Mouse (Mus musculus): ENCODE measurements around the gene Pak3. TPM values are rescaled to one million over a fixed set of nuclear protein-coding genes. Genes with fewer than 3 reads are reported as not detected.

Pak3 gene
- polyA plus RNA-seq, 1 experiment from 2014 or later, result 10.1 TPM

- ATAC-seq (no peak), DNase-seq (ENCODE audit: low read depth, low spot score) (no peak)
- CTCF ChIA-PET, result interaction anchor here (1.3 kb wide), 1 partner anchor 21 kb away, joined by 3 read pairs; no protein-coding TSS in a partner anchor
- in situ Hi-C loops (cut with MboI; ENCODE audit: low pct_unique_long_range_greater_than_20kb), result loop anchor here (25.0 kb wide), 1 partner anchor 729 kb away; the partner anchor contains the start of gene Rtl9
- no peak for TF ChIP-seq CTCF (IDR thresholded peaks at IDR 0.05)
- POLR2A ChIA-PET, result no interaction called here
- peaks cover 33% of the 10 kb centered on the region for H3K27me3 ChIP-seq
Measured at GRCm38 (mm10) chrX:143815948-143816347, 297.6 kb downstream of the Pak3 start.

GRCm38 (mm10) chrX:143818961-143819360 is 300.6 kb downstream of the Pak3 start:
- CTCF ChIA-PET, result interaction anchor here (0.7 to 1.4 kb wide), 2 partner anchors 9 to 38 kb away, joined by 3 to 5 read pairs; no protein-coding TSS in a partner anchor
- in situ Hi-C loops (cut with MboI; ENCODE audit: low pct_unique_long_range_greater_than_20kb), result loop anchor here (25.0 kb wide), 1 partner anchor 732 kb away; the partner anchor contains the start of gene Rtl9
- peaks cover 43% of the 10 kb centered on the region for H3K27me3 ChIP-seq
- ATAC-seq (no peak), DNase-seq (ENCODE audit: low read depth, low spot score) (no peak)
- POLR2A ChIA-PET, result no interaction called here
- peak; percentile 30 for TF ChIP-seq CTCF (IDR thresholded peaks at IDR 0.05)

GRCm38 (mm10) chrX:143826521-143826920 is 308.1 kb downstream of the Pak3 start:
- TF ChIP-seq CTCF (IDR thresholded peaks at IDR 0.05), result no peak
- POLR2A ChIA-PET, result no interaction called here
- H3K27me3 ChIP-seq, result peaks cover 25% of the 10 kb centered on the region
- CTCF ChIA-PET, result no interaction called here
- in situ Hi-C loops (cut with MboI; ENCODE audit: low pct_unique_long_range_greater_than_20kb), result no loop called here
- ATAC-seq (no peak), DNase-seq (ENCODE audit: low read depth, low spot score) (no peak)

GRCm38 (mm10) chrX:143827212-143827611 is 308.8 kb downstream of the Pak3 start, which contains the start of gene Capn6:
Capn6 (minus strand) TSS chrX:143827414.
- peaks cover 25% of the 10 kb centered on the region for H3K27me3 ChIP-seq
- in situ Hi-C loops (cut with MboI; ENCODE audit: low pct_unique_long_range_greater_than_20kb), result no loop called here
- ATAC-seq (no peak), DNase-seq (ENCODE audit: low read depth, low spot score) (no peak)
- ChIA-PET CTCF (interaction anchor here (1.2 kb wide), 1 partner anchor 8 kb away, joined by 5 read pairs; no protein-coding TSS in a partner anchor), POLR2A (no interaction called here)
- no peak for TF ChIP-seq CTCF (IDR thresholded peaks at IDR 0.05)

GRCm38 (mm10) chrX:143846637-143847036 is 328.2 kb downstream of the Pak3 start:
- POLR2A ChIA-PET, result no interaction called here
- ATAC-seq, result no peak
- in situ Hi-C loops (cut with MboI; ENCODE audit: low pct_unique_long_range_greater_than_20kb), result no loop called here
- CTCF ChIA-PET, result interaction anchor here (1.0 kb wide), 1 partner anchor 26 kb away, joined by 3 read pairs; no protein-coding TSS in a partner anchor
- DNase-seq (ENCODE audit: low read depth, low spot score), result no peak
- TF ChIP-seq CTCF (IDR thresholded peaks at IDR 0.05), result no peak
- peaks cover 20% of the 10 kb centered on the region for H3K27me3 ChIP-seq

Other genes starting within 250 kb of the Pak3 start
- 0.03 TPM for gene Chrdl1, start 124.3 kb upstream of the Pak3 start, polyA plus RNA-seq (2021)